Mouse (Mus musculus) cortical plate, adult 2 months (tissue): ENCODE measurements around the gene Tmc7. TPM values are rescaled to one million over a fixed set of nuclear protein-coding genes. Genes with fewer than 3 reads are reported as not detected.

Source experiments
- H3K27ac ChIP-seq: fragments of 200-500 bp; 2 replicates; pipeline ENCODE4 v1.5.1; 2012; ENCODE audit warnings: low read length, control low read depth, inconsistent platforms; ENCODE audit not compliant: insufficient read depth
- H3K4me1 ChIP-seq: fragments of 200-500 bp; 2 replicates; pipeline ENCODE4 v1.6.1; 2011; ENCODE audit warnings: low read length; ENCODE audit not compliant: control insufficient read depth, insufficient read depth
- H3K4me3 ChIP-seq: fragments of 200-500 bp; 2 replicates; pipeline ENCODE4 v1.5.1; 2011; ENCODE audit warnings: mild to moderate bottlenecking, low read length, control low read depth; ENCODE audit not compliant: insufficient read depth
- CTCF ChIP-seq: fragments of 200-500 bp; IDR thresholded peaks from 2 replicates; pipeline ENCODE4 v1.5.1; 2011; ENCODE audit warnings: mild to moderate bottlenecking, control low read depth, low read length; ENCODE audit not compliant: insufficient read depth; ENCODE audit errors: extremely low read depth
- POLR2A ChIP-seq: fragments of 200-500 bp; IDR thresholded peaks from 2 replicates; pipeline ENCODE4 v1.6.1; 2011; ENCODE audit warnings: mild to moderate bottlenecking, low read length, control low read depth; ENCODE audit not compliant: insufficient read depth; ENCODE audit errors: extremely low read depth
- polyA plus RNA-seq: library from polyadenylated mRNA; depleted of rRNA; stranded (reverse); fragments of >200 nt; gene quantifications from 2 replicates; pipeline ENCODE4 v1.2.3, GENCODE M21; 2012

Tmc7 gene
- polyA plus RNA-seq, 1 experiment: 14.1 TPM

DNA sequence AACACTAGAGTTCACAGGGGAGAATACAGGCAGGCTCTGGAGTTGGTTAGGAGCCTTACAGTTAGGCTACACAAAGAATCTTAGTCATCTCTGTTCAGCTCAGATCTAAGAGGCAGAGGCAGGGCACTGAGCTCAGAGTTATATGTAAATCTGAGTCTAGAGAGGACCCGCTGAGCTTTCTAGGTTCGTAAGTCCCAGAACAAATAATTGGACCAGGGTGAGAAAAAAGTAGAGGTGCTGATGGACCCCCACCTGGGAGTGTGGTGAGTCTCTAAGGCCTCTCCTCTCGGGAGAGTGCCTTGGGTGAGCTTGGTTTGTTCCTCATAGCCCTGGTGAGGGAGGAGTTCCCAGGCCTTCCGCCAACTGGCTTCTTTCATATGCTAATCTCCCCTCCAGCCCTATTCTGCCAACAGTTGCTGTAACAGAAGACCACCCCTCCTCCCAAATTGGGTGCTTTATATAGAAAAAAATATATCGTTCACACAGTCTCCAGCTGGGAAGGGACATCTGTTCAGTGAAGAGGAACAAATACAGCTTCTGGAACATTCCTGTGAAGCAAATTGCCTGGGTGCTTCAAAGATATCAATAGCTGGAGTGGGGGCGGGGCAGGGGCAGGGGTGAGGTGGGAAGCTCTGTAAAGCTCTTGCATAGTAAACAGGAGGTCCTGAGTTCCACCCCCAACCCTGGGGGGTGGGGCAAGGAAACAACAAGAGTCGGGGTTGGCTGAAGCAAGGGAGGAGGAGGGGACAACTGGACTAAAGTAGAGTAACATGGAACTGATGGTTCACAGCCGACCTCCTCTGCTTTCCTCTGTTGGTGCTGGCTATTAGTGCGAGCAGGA lies 9.3 kb upstream of the Tmc7 start:
- no peak overlapping the region for H3K4me3 ChIP-seq
- TF ChIP-seq POLR2A (peak; percentile 40; the same call in 1 of the 2 replicates), CTCF (no peak)
- H3K4me1 ChIP-seq: peaks cover 11% of the 10 kb centered on the region
- H3K27ac ChIP-seq: peak overlapping the region; percentile 85

- no peak for TF ChIP-seq POLR2A
- TF ChIP-seq CTCF: no peak
- Histone ChIP-seq H3K27ac (peak overlapping the region; percentile 4), H3K4me1 (peaks cover 11% of the 10 kb centered on the region), H3K4me3 (no peak overlapping the region)
Measured at GRCm38 (mm10) chr7:118592146-118592545, 7.6 kb upstream of the Tmc7 start.

- Histone ChIP-seq H3K4me3 (no peak overlapping the region), H3K27ac (no peak overlapping the region), H3K4me1 (peaks cover 11% of the 10 kb centered on the region)
- TF ChIP-seq POLR2A (no peak), CTCF (no peak)
Measured at GRCm38 (mm10) chr7:118590726-118591305, 6.3 kb upstream of the Tmc7 start.

GRCm38 (mm10) chr7:118585856-118586255 lies 1.3 kb upstream of the Tmc7 start:
- Histone ChIP-seq H3K4me1 (no peaks in the 10 kb centered on the region; the same call in 1 of the 2 replicates), H3K4me3 (no peak overlapping the region), H3K27ac (no peak overlapping the region)
- TF ChIP-seq CTCF: no peak
- TF ChIP-seq POLR2A: no peak

- H3K4me1 ChIP-seq: no peaks in the 10 kb centered on the region; the same call in 1 of the 2 replicates
- TF ChIP-seq POLR2A: no peak
- TF ChIP-seq CTCF: no peak
- no peak overlapping the region for H3K27ac ChIP-seq
- peak overlapping the region; percentile 65 for H3K4me3 ChIP-seq
Measured at GRCm38 (mm10) chr7:118584926-118585325, 390 bp upstream of the Tmc7 start.

GRCm38 (mm10) chr7:118583821-118584220 lies 715 bp downstream of the Tmc7 start:
- no peak for TF ChIP-seq POLR2A
- no peak for TF ChIP-seq CTCF
- Histone ChIP-seq H3K27ac (peak overlapping the region; percentile 94), H3K4me1 (peaks cover under 1% of the 10 kb centered on the region; the same call in 1 of the 2 replicates), H3K4me3 (peak overlapping the region; percentile 65)

DNA sequence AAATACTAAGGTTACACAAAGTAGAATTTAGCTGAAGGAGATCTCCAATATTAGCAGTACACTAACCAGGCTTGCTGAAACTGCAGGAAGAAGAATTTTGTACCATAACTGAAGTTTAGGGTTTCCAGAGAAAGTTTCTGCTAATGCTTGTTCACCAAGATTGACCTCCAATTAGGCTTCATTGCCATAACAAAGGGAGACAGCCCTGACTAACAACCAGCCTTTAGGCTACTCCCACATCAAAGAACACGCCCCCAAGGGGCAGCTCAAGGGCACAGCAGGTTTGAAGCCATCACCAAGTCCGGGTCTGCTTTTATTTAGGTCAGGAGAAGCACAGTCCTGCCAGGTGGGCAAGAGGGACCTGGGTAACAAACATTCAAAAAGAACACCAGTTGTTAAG lies 4.6 kb downstream of the Tmc7 start:
- TF ChIP-seq CTCF: no peak
- no peak for TF ChIP-seq POLR2A
- Histone ChIP-seq H3K27ac (no peak overlapping the region), H3K4me1 (peaks cover 3% of the 10 kb centered on the region), H3K4me3 (no peak overlapping the region)

GRCm38 (mm10) chr7:118578269-118578668 lies 6.3 kb downstream of the Tmc7 start:
- TF ChIP-seq POLR2A (peak; percentile 49; the same call in 1 of the 2 replicates), CTCF (no peak)
- H3K27ac ChIP-seq: peak overlapping the region; percentile 66
- peaks cover 3% of the 10 kb centered on the region for H3K4me1 ChIP-seq
- no peak overlapping the region; the same call in 1 of the 2 replicates for H3K4me3 ChIP-seq

DNA sequence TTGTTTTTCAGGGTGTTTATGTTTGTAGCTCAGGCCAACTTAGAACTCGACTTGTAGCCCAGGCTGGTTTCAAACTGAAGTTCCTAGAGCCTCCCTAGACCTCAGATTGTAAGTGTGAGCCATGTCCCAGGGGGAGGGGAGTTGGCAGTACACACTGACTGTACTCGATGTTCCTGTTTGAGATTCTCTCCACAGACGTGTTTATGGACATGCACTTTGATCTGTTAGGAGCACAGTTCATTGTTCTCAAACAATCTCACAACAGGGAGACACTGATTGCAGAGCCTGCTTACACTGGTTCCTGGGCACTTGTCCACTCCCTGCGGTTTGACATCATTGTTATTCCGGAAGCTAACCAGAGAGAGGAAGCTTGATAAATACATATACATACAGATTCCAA lies 12.5 kb downstream of the Tmc7 start:
- Histone ChIP-seq H3K27ac (no peak overlapping the region), H3K4me3 (no peak overlapping the region), H3K4me1 (peaks cover 1% of the 10 kb centered on the region; the same call in 1 of the 2 replicates)
- TF ChIP-seq CTCF: no peak
- no peak for TF ChIP-seq POLR2A
